Mouse (Mus musculus) ES-E14 (cell line): ENCODE results near the gene Pla2g15.

Experiments used
- CHD2 ChIP-seq: IDR thresholded peaks from 2 replicates; pipeline ENCODE4 v1.6.1; 2014; ENCODE audit warnings: mild to moderate bottlenecking, low read depth, low read length, inconsistent platforms
- HCFC1 ChIP-seq: IDR thresholded peaks from 2 replicates; pipeline ENCODE4 v1.6.1; 2012; ENCODE audit warnings: low read length, inconsistent platforms, borderline replicate concordance; ENCODE audit not compliant: insufficient read depth
- MAFK ChIP-seq: IDR thresholded peaks from 2 replicates; pipeline ENCODE4 v1.6.1; 2014; ENCODE audit warnings: mild to moderate bottlenecking, low read depth, low read length, inconsistent platforms; ENCODE audit not compliant: insufficient read depth
- ZC3H11A ChIP-seq: IDR thresholded peaks from 2 replicates; pipeline ENCODE4 v1.6.1; 2012; ENCODE audit warnings: low read depth, mild to moderate bottlenecking, inconsistent platforms, low read length, borderline replicate concordance
- ZNF384 ChIP-seq: IDR thresholded peaks from 2 replicates; pipeline ENCODE4 v1.6.1; 2012; ENCODE audit warnings: low read depth, low read length, inconsistent platforms

DNA sequence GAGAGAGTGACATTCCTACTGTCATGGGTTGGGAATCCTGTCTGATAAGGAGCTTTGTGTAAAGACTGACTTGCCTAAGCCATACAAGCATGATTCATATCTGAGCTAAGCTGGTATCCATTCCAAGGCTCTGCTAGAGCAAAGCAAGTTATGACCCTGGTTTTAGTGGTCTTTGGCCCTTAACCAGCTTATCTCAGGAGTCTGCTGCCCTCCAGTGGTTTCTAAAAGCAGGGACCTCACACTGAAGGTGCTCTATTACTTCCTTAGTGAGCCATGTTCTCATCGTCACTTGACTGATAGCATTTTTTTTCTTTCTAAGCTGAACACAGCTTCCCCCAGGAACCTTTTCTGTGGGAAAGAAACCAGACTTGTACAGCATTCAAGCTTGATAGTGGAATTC lies 48.5 kb downstream of the Pla2g15 start:
- TF ChIP-seq MAFK: no peak
- no peak for TF ChIP-seq HCFC1
- TF ChIP-seq ZNF384: 0 out of 2 replicates have a peak, but pooled peaks have one; percentile 47
- TF ChIP-seq ZC3H11A: 0 out of 2 replicates have a peak, but pooled peaks have one; percentile 21
- no peak for TF ChIP-seq CHD2
